Mouse (Mus musculus) urinary bladder, postnatal 10 days (tissue): Measurements from ENCODE around the gene Nrgn.

Source experiments
- DNase-seq: peaks from one replicate; pipeline ENCODE4 v3.0.0; 2022; ENCODE audit warnings: low spot score

Gene Nrgn

DNA sequence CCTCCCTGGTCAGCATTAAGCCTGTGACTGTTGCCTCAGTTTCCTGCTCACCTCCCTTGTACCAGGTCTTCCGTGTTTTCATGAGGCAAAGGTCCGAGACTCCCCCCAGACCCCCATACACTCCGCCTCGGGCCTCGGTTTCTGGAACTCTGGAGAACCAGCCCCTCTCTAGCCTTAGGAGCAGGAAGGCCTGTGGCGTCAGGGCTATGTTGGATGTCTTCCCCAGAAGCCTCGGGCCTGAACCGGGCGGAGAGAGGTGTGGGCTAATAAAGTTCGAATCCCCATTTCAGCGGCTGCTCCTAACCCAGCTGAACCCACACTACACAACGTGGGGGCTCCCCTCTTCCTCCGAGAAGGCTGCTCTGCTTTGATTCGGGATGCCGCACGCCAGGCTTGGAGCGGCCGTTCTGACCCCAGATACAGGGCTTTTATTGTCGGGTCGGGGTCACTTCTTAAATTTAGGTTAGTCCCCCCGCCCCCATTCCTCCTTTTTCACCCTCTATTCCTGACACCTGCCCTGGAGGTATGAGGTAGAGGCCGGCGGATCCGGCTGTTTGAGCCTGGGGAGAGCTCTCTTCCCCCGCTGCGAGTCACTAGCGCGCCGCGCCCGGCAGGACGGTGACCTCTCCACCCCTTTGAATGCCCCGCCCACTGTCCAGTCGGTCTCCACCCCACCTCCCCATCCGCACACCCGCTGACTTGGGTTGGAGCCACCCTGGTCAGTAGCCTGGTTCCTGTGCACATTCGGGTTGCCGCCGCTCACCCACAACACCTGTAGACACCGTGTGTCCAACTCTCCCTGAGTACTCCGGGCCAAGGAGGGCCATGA is 25.1 kb downstream of the Nrgn start, which contains the start of gene Esam:
TSS of gene Esam (plus strand) at position 683 of the 829 bp plus-strand sequence.
- DNase-seq, result no peak

- DNase-seq, result no peak
Measured at GRCm38 (mm10) chr9:37526443-37527395, 26.0 kb downstream of the Nrgn start.

- no peak for DNase-seq
Measured at GRCm38 (mm10) chr9:37525461-37525860, 27.2 kb downstream of the Nrgn start.

DNA sequence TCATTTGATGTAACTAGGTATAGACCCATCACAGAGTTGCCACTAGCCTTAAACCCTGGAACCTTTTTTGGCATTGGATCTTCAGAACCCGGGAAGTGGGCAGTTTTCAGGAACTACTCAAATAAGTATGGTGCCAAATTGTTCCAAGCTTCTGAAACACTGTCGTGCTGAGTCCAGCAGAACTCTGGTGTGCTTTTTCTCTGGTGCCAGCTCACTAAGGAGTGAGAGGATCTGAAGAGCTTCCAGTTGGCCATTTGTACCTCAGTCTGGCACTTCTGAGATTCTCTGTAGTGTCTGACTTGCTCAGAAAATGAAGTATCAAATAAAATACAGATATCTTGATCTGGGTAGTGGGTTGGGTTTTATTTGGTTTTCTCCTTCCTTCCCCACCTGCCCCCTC is 32.7 kb downstream of the Nrgn start:
- no peak for DNase-seq

DNA sequence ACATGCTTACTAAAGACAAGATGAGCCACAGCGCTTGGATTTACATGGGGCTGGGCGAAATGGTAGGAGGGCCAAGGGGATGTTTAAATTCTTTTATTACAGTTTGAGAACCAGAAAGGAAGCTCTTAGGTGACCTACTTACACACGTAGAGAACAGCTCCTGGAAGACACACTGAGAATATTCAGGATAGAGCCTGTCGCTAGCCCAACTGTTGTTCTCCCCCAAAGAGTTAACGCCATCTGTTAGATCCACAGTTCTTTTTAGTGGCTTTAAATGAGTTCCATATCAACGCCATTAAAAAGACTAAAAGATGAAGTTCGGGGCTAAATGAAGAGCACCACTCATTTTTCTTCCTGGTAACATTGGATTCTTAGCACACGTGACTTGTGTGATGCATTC is 33.7 kb downstream of the Nrgn start:
- DNase-seq, result no peak

- no peak for DNase-seq
Measured at GRCm38 (mm10) chr9:37517467-37517866, 35.2 kb downstream of the Nrgn start.

- no peak for DNase-seq
Measured at GRCm38 (mm10) chr9:37514456-37514855, 38.2 kb downstream of the Nrgn start.

DNA sequence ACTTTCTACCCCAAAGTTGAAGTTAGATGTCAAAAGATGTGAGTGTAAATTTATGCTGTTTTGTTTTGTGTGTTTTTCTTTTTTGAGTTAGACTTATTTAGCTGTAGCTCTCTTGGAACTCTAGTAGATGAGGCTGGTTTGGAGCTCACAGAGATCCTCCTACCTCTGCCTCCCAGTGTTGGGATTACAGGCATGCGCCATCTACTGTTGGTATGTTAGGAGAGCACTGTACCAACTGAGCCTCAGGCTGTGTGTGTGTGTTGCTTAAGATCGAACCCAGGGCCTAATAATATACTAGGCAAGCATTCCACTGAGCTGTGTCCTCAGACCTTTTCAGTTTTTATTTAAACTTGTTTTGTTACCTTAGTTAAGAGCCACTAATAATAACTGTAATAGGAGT is 40.6 kb downstream of the Nrgn start:
- no peak for DNase-seq

GRCm38 (mm10) chr9:37506023-37506422 is 46.7 kb downstream of the Nrgn start:
- no peak for DNase-seq

- no peak for DNase-seq
Measured at GRCm38 (mm10) chr9:37504348-37504747, 48.4 kb downstream of the Nrgn start.

- no peak for DNase-seq
Measured at GRCm38 (mm10) chr9:37501170-37501569, 51.5 kb downstream of the Nrgn start.

DNA sequence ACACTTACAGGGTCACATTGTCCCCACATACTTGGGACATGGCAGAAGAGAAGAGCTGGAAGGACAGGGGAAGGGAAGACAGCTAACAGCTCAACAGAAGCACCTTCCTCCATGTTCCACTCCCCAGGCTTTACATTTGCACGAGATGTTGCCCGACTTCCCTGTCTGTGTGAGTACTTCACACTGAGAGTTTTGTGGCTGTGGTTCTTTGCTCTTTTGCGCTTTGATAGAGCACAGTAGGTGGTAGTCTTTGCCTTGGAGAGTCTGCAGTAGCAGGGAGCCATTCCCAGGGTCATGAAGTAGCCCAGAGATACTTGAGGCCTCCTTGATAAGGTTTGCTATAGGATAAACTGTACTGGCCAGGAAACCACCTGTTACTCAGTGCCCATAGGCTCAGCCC is 52.5 kb downstream of the Nrgn start:
- DNase-seq, result no peak

DNA sequence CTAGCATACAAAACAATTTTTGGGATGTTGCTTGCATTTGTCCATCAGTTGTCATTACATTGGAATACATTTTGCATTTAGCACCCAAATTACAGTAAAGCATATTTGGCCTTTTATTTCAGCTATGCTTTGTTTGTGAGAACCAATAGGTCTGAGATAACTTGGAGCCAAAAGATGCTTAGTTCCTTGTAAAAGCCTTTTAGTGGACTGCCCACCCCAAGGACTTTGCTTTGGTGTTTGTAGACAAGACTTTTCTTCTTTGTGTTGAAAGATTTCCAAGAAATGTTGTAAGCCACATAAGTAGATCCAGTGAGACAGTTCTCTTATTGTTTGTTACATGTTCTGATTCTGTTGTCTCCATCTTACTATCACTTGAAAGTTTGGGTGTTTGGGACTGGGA is 56.4 kb downstream of the Nrgn start:
- no peak for DNase-seq

- DNase-seq, result no peak
Measured at GRCm38 (mm10) chr9:37495761-37496160, 56.9 kb downstream of the Nrgn start.
